Mouse (Mus musculus): Measurements from ENCODE around the gene Rtl6. TPM values are rescaled to one million over a fixed set of nuclear protein-coding genes. Genes with fewer than 3 reads are reported as not detected.

Rtl6 gene
- polyA plus RNA-seq, 1 experiment from 2014 or later: 21.9 TPM

- Histone ChIP-seq H3K27me3 (no peaks in the 10 kb centered on the region), H3K4me3 (no peak overlapping the region), H3K9me3 (peaks cover 5% of the 10 kb centered on the region; the same call in 1 of the 2 replicates), H3K4me1 (no peaks in the 10 kb centered on the region), H3K9ac (no peak overlapping the region), H3K36me3 (no peaks in the 10 kb centered on the region), H3K27ac (no peak overlapping the region), H3K4me2 (no peak overlapping the region)
- 85% methylated on average over 1 of the region's 1 CpGs for WGBS
- no peak for ATAC-seq (ENCODE audit: insufficient number of reproducible peaks, insufficient read depth, low FRiP score, low TSS enrichment, low read depth)
Measured at GRCm38 (mm10) chr15:84578607-84579006, 21.0 kb upstream of the Rtl6 start.

GRCm38 (mm10) chr15:84577019-84577418, 19.4 kb upstream of the Rtl6 start:
- H3K9ac ChIP-seq: no peak overlapping the region
- no peaks in the 10 kb centered on the region for H3K36me3 ChIP-seq
- no peak overlapping the region for H3K4me3 ChIP-seq
- ATAC-seq (ENCODE audit: insufficient number of reproducible peaks, insufficient read depth, low FRiP score, low TSS enrichment, low read depth): no peak
- no peak overlapping the region for H3K4me2 ChIP-seq
- WGBS: 48% methylated on average over 4 of the region's 4 CpGs
- peaks cover 5% of the 10 kb centered on the region; the same call in 1 of the 2 replicates for H3K9me3 ChIP-seq
- H3K4me1 ChIP-seq: no peaks in the 10 kb centered on the region
- no peak overlapping the region for H3K27ac ChIP-seq
- H3K27me3 ChIP-seq: no peaks in the 10 kb centered on the region

- Histone ChIP-seq H3K27me3 (no peaks in the 10 kb centered on the region), H3K4me1 (no peaks in the 10 kb centered on the region), H3K9ac (no peak overlapping the region), H3K27ac (no peak overlapping the region), H3K36me3 (no peaks in the 10 kb centered on the region), H3K4me2 (no peak overlapping the region), H3K9me3 (no peaks in the 10 kb centered on the region), H3K4me3 (no peak overlapping the region)
- ATAC-seq (ENCODE audit: insufficient number of reproducible peaks, insufficient read depth, low FRiP score, low TSS enrichment, low read depth): no peak
- WGBS: 53% methylated on average over 17 of the region's 17 CpGs
Measured at GRCm38 (mm10) chr15:84566568-84567110, 9.0 kb upstream of the Rtl6 start.

- no peak overlapping the region for H3K27ac ChIP-seq
- no peak overlapping the region for H3K4me2 ChIP-seq
- H3K27me3 ChIP-seq: no peaks in the 10 kb centered on the region
- no peak overlapping the region for H3K4me3 ChIP-seq
- H3K9me3 ChIP-seq: no peaks in the 10 kb centered on the region
- 81% methylated on average over 2 of the region's 2 CpGs for WGBS
- H3K4me1 ChIP-seq: peaks cover 8% of the 10 kb centered on the region
- ATAC-seq (ENCODE audit: insufficient number of reproducible peaks, insufficient read depth, low FRiP score, low TSS enrichment, low read depth): no peak
- H3K36me3 ChIP-seq: peaks cover 4% of the 10 kb centered on the region
- H3K9ac ChIP-seq: no peak overlapping the region
Measured at GRCm38 (mm10) chr15:84561501-84561900, 3.9 kb upstream of the Rtl6 start.

- WGBS: over 99% methylated on average over 17 of the region's 17 CpGs
- ATAC-seq (ENCODE audit: insufficient number of reproducible peaks, insufficient read depth, low FRiP score, low TSS enrichment, low read depth): no peak
- Histone ChIP-seq H3K27me3 (no peaks in the 10 kb centered on the region), H3K27ac (no peak overlapping the region), H3K4me2 (peak overlapping the region; percentile 80), H3K4me3 (peak overlapping the region; percentile 81), H3K4me1 (peaks cover 12% of the 10 kb centered on the region), H3K9ac (peak overlapping the region; percentile 86), H3K9me3 (0 out of 2 replicates have a peak, but pooled peaks cover 3% of the 10 kb centered on the region), H3K36me3 (peaks cover 36% of the 10 kb centered on the region)
Measured at GRCm38 (mm10) chr15:84556674-84557073, 949 bp downstream of the Rtl6 start.

- no peak overlapping the region for H3K4me2 ChIP-seq
- no peaks in the 10 kb centered on the region; the same call in 1 of the 2 replicates for H3K4me1 ChIP-seq
- no peak overlapping the region for H3K4me3 ChIP-seq
- no peak overlapping the region for H3K27ac ChIP-seq
- H3K36me3 ChIP-seq: peaks cover 28% of the 10 kb centered on the region
- WGBS: 86% methylated on average over 4 of the region's 4 CpGs
- no peak for ATAC-seq (ENCODE audit: insufficient number of reproducible peaks, insufficient read depth, low FRiP score, low TSS enrichment, low read depth)
- H3K9ac ChIP-seq: no peak overlapping the region
- H3K27me3 ChIP-seq: no peaks in the 10 kb centered on the region
- H3K9me3 ChIP-seq: no peaks in the 10 kb centered on the region
Measured at GRCm38 (mm10) chr15:84551065-84551464, 6.6 kb downstream of the Rtl6 start.

- no peaks in the 10 kb centered on the region for H3K9me3 ChIP-seq
- no peak overlapping the region for H3K9ac ChIP-seq
- H3K27ac ChIP-seq: no peak overlapping the region
- no peaks in the 10 kb centered on the region for H3K27me3 ChIP-seq
- 84% methylated on average over 6 of the region's 6 CpGs for WGBS
- no peak overlapping the region for H3K4me2 ChIP-seq
- H3K36me3 ChIP-seq: peaks cover 10% of the 10 kb centered on the region; the same call in 1 of the 2 replicates
- H3K4me1 ChIP-seq: peaks cover 3% of the 10 kb centered on the region; the same call in 1 of the 2 replicates
- H3K4me3 ChIP-seq: no peak overlapping the region
- no peak for ATAC-seq (ENCODE audit: insufficient number of reproducible peaks, insufficient read depth, low FRiP score, low TSS enrichment, low read depth)
Measured at GRCm38 (mm10) chr15:84549291-84549797, 8.3 kb downstream of the Rtl6 start.

GRCm38 (mm10) chr15:84546028-84546427, 11.6 kb downstream of the Rtl6 start:
- H3K4me3 ChIP-seq: no peak overlapping the region
- WGBS: 91% methylated on average over 3 of the region's 3 CpGs
- no peaks in the 10 kb centered on the region for H3K9me3 ChIP-seq
- ATAC-seq (ENCODE audit: insufficient number of reproducible peaks, insufficient read depth, low FRiP score, low TSS enrichment, low read depth): no peak
- H3K27me3 ChIP-seq: no peaks in the 10 kb centered on the region
- no peak overlapping the region for H3K4me2 ChIP-seq
- H3K9ac ChIP-seq: no peak overlapping the region
- peaks cover 3% of the 10 kb centered on the region; the same call in 1 of the 2 replicates for H3K4me1 ChIP-seq
- H3K27ac ChIP-seq: no peak overlapping the region; the same call in 1 of the 2 replicates
- no peaks in the 10 kb centered on the region for H3K36me3 ChIP-seq

- H3K4me1 ChIP-seq: peaks cover 3% of the 10 kb centered on the region; the same call in 1 of the 2 replicates
- no peak for ATAC-seq (ENCODE audit: insufficient number of reproducible peaks, insufficient read depth, low FRiP score, low TSS enrichment, low read depth)
- no peaks in the 10 kb centered on the region for H3K36me3 ChIP-seq
- H3K9me3 ChIP-seq: no peaks in the 10 kb centered on the region
- H3K9ac ChIP-seq: no peak overlapping the region
- 55% methylated on average over 5 of the region's 5 CpGs for WGBS
- H3K4me2 ChIP-seq: no peak overlapping the region
- H3K27ac ChIP-seq: no peak overlapping the region
- H3K4me3 ChIP-seq: no peak overlapping the region
- H3K27me3 ChIP-seq: no peaks in the 10 kb centered on the region
Measured at GRCm38 (mm10) chr15:84541175-84541574, 16.4 kb downstream of the Rtl6 start.

GRCm38 (mm10) chr15:84538974-84539588, 18.5 kb downstream of the Rtl6 start:
- no peak for ATAC-seq (ENCODE audit: insufficient number of reproducible peaks, insufficient read depth, low FRiP score, low TSS enrichment, low read depth)
- 73% methylated on average over 15 of the region's 15 CpGs for WGBS

GRCm38 (mm10) chr15:84537117-84537516, 20.5 kb downstream of the Rtl6 start:
- Histone ChIP-seq H3K27me3 (no peaks in the 10 kb centered on the region), H3K4me2 (no peak overlapping the region), H3K4me3 (no peak overlapping the region), H3K9ac (no peak overlapping the region), H3K9me3 (no peaks in the 10 kb centered on the region), H3K4me1 (no peaks in the 10 kb centered on the region), H3K27ac (no peak overlapping the region), H3K36me3 (no peaks in the 10 kb centered on the region)
- WGBS: 90% methylated on average over 10 of the region's 10 CpGs
- no peak for ATAC-seq (ENCODE audit: insufficient number of reproducible peaks, insufficient read depth, low FRiP score, low TSS enrichment, low read depth)

More at GRCm38 (mm10) chr15:84538974-84539588, 18.5 kb downstream of the Rtl6 start:
- Histone ChIP-seq H3K9ac (no peak overlapping the region), H3K9me3 (no peaks in the 10 kb centered on the region), H3K4me2 (no peak overlapping the region), H3K4me1 (no peaks in the 10 kb centered on the region), H3K27ac (no peak overlapping the region), H3K27me3 (no peaks in the 10 kb centered on the region), H3K4me3 (no peak overlapping the region), H3K36me3 (no peaks in the 10 kb centered on the region)

- no peaks in the 10 kb centered on the region for H3K27me3 ChIP-seq
- 90% methylated on average over 9 of the region's 9 CpGs for WGBS
- H3K4me2 ChIP-seq: no peak overlapping the region
- H3K4me1 ChIP-seq: no peaks in the 10 kb centered on the region
- H3K27ac ChIP-seq: no peak overlapping the region
- ATAC-seq (ENCODE audit: insufficient number of reproducible peaks, insufficient read depth, low FRiP score, low TSS enrichment, low read depth): no peak
- H3K9ac ChIP-seq: no peak overlapping the region
- no peaks in the 10 kb centered on the region for H3K9me3 ChIP-seq
- H3K36me3 ChIP-seq: no peaks in the 10 kb centered on the region
- H3K4me3 ChIP-seq: no peak overlapping the region
Measured at GRCm38 (mm10) chr15:84536611-84537010, 21.0 kb downstream of the Rtl6 start.

Measured in embryonic facial prominence, embryonic 13.5 days (tissue).